Mouse (Mus musculus) embryonic facial prominence, embryonic 11.5 days (tissue): ENCODE measurements around the gene Cyb5rl. TPM values are rescaled to one million over a fixed set of nuclear protein-coding genes. Genes with fewer than 3 reads are reported as not detected.
A peak's percentile ranks its signal among the peaks of the same experiment; 100 is the strongest.

Experiments used
- ATAC-seq: fragments of 200-750 bp; cut with Nextera tagmentation; replicated peaks from 2 replicates; pipeline ENCODE4 v1.8.0; 2017; ENCODE audit warnings: low read depth; ENCODE audit not compliant: insufficient number of reproducible peaks, low FRiP score, low TSS enrichment
- DNase-seq: peaks from one replicate; pipeline ENCODE4 v3.0.0-alpha.2; 2015; ENCODE audit warnings: low spot score
- H3K27ac ChIP-seq: fragments of 300-500 bp; sonication (generic); replicated peaks from 2 replicates; pipeline ENCODE4 v1.5.1; 2014; ENCODE audit warnings: mild to moderate bottlenecking, low read depth, low read length, control low read depth
- H3K27me3 ChIP-seq: fragments of 300-500 bp; sonication (generic); 2 replicates; pipeline ENCODE4 v1.6.1; 2014; ENCODE audit warnings: mild to moderate bottlenecking, low read length, moderate library complexity, mixed read lengths; ENCODE audit not compliant: control insufficient read depth, insufficient read depth
- H3K36me3 ChIP-seq: fragments of 300-500 bp; sonication (generic); replicated peaks from 2 replicates; pipeline ENCODE4 v1.6.1; 2014; ENCODE audit warnings: low read depth, mild to moderate bottlenecking, low read length, moderate library complexity, mixed read lengths; ENCODE audit not compliant: control insufficient read depth, insufficient read depth
- H3K4me1 ChIP-seq: fragments of 300-500 bp; sonication (generic); 2 replicates; pipeline ENCODE4 v1.6.1; 2014; ENCODE audit warnings: low read length, mixed read lengths; ENCODE audit not compliant: control insufficient read depth, insufficient read depth
- H3K4me2 ChIP-seq: fragments of 300-500 bp; sonication (generic); 2 replicates; pipeline ENCODE4 v1.6.1; 2014; ENCODE audit warnings: low read depth, mild to moderate bottlenecking, control low read depth, low read length, moderate library complexity
- H3K4me3 ChIP-seq: fragments of 300-500 bp; sonication (generic); 2 replicates; pipeline ENCODE4 v1.5.1; 2014; ENCODE audit warnings: low read depth, low read length, control low read depth
- H3K9ac ChIP-seq: fragments of 300-500 bp; sonication (generic); replicated peaks from 2 replicates; pipeline ENCODE4 v1.6.1; 2014; ENCODE audit warnings: mild to moderate bottlenecking, control low read depth, low read length
- H3K9me3 ChIP-seq: fragments of 300-500 bp; sonication (generic); replicated peaks from 2 replicates; pipeline ENCODE4 v1.6.1; 2016; ENCODE audit warnings: mild to moderate bottlenecking, low read length, inconsistent platforms, mixed read lengths; ENCODE audit not compliant: control insufficient read depth
- whole genome bisulfite sequencing: fragments of 180-500 bp; shearing (Covaris S2); extraction: QIAGEN DNeasy Blood & Tissue Kit; methylation state at CpG from one replicate; pipeline ENCODE4 v1.1.7; 2014; 5-methylcytosine and 5-hydroxymethylcytosine counted together
- polyA plus RNA-seq: library from polyadenylated mRNA; unstranded; fragments of >200 nt; fragmentation: Nextera tagmentation; extraction: Ambion mirVana; gene quantifications from 2 replicates; pipeline ENCODE4 v1.2.1, GENCODE M21; 2014

Cyb5rl gene
- polyA plus RNA-seq, 1 experiment from 2014 or later = 5.6 TPM

DNA sequence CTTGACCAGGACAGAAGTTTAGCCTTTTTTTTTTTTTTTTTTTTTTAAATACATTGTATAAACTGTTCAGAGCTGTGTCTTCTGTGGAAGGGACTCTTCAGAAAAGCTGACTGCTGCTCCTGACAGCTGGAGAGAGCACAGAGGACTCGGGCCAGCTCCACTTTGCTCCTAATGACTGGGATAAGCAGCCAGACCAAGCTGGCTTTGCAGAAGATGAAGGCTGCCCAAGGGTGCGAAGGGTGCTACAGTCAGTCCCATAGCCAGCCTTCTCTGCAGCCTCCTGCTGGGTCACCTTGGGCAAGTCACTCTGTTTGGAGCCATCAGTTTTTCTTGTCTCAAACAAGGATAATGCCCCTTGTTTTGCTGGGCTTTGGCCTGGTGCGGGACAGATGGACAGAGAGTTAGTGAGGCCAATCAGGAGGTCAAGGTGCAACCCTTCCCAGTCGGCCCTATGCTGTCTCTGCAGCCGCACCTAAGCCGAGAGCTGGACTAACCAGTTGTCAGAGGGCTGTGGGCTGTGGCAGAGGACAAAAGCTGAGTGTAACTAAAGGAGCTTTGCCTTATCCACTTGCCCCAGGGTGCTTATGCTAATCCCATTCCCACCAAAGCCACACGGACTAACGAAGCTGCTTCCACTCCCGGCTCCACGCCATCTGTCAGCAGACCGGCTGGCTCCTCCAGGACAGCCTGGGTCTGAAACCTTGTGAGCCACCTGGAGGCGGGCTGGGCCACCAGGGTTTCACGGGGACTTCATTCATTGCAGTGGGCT lies 61.3 kb downstream of the Cyb5rl start:
- no peak overlapping the region for H3K27ac ChIP-seq
- H3K4me2 ChIP-seq = no peak overlapping the region
- no peaks in the 10 kb centered on the region for H3K9me3 ChIP-seq
- H3K36me3 ChIP-seq = no peaks in the 10 kb centered on the region
- peaks cover 3% of the 10 kb centered on the region; the same call in 1 of the 2 replicates for H3K4me1 ChIP-seq
- WGBS = 17% methylated on average over 13 of the region's 13 CpGs
- H3K9ac ChIP-seq = no peak overlapping the region; the same call in 1 of the 2 replicates
- H3K4me3 ChIP-seq = no peak overlapping the region
- DNase-seq (peak; percentile 31), ATAC-seq (no peak; the same call in 1 of the 2 replicates)
- H3K27me3 ChIP-seq = no peaks in the 10 kb centered on the region

DNA sequence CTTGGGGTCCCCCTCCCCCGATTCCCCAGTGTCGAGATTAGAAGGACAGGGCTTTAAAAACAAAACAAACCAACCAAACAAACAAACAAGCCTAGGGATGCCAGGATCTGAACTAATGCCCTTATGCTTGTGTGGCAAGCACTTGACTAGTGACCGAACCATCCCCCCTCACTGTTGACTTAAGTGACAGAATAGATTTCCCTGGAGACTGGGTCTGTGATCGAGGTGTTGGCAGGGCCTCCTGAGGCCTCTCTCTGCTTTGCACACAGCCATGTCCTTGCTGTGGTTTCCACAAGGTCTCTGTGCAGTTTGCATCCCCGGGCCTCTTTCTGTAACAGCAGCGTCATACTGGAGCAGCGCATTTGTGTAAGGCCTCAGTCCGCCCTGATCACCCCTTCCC lies 62.6 kb downstream of the Cyb5rl start:
- DNase-seq = no peak
- WGBS = 77% methylated on average over 8 of the region's 8 CpGs
- no peak overlapping the region for H3K27ac ChIP-seq

DNA sequence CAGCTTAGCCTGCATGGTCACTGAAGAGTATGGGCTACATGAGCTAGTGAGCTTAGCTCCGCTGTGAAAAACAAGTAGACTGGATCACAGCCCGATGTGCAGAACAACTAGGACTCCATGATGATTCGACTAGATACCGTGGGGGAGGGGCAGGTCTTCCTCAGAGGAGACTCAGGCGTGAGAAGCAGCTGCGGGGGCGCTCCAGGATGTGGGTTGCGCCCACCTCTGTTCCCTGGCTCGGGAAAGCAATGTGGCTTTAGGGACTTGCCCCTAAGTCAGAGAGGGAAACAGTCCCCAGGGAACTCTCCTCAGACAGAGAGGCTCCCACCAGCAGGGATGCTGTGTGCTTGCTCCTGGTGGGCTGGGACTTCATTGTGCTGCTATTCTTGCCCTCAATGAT lies 63.7 kb downstream of the Cyb5rl start:
- H3K36me3 ChIP-seq = no peaks in the 10 kb centered on the region
- 0 out of 2 replicates have a peak, but pooled peaks have one; percentile 21 for ATAC-seq
- DNase-seq = no peak
- no peaks in the 10 kb centered on the region for H3K27me3 ChIP-seq
- peaks cover 6% of the 10 kb centered on the region; the same call in 1 of the 2 replicates for H3K4me1 ChIP-seq
- H3K4me2 ChIP-seq = no peak overlapping the region
- H3K27ac ChIP-seq = no peak overlapping the region
- no peaks in the 10 kb centered on the region for H3K9me3 ChIP-seq
- no peak overlapping the region for H3K4me3 ChIP-seq
- peak overlapping the region; percentile 18; the same call in 1 of the 2 replicates for H3K9ac ChIP-seq
- 21% methylated on average over 9 of the region's 9 CpGs for WGBS

More for the DNA sequence above, 62.6 kb downstream of the Cyb5rl start:
- no peaks in the 10 kb centered on the region for H3K9me3 ChIP-seq
- H3K36me3 ChIP-seq = no peaks in the 10 kb centered on the region
- no peak overlapping the region for H3K9ac ChIP-seq
- H3K27me3 ChIP-seq = no peaks in the 10 kb centered on the region
- no peak for ATAC-seq
- peaks cover 3% of the 10 kb centered on the region; the same call in 1 of the 2 replicates for H3K4me1 ChIP-seq
- no peak overlapping the region for H3K4me3 ChIP-seq
- no peak overlapping the region for H3K4me2 ChIP-seq

DNA sequence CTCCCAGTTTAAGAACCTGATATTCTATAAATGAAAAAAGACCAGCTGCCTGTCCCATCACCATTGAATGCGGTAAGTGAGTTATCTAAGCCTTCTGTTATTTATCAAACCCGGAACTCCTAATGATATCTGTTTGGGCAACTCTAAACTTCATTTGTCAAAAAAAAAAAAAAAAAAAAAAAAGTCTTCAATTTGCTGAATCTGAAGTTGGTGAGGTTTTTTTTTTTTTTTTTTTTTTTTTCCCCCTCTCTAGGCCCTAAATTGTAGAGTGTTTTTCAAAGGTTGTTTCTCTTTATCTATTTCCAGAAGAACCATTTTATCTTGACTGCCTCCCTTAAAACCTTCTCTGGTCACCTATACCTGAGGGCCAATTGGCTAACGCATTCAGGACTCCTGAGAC lies 68.1 kb downstream of the Cyb5rl start:
- H3K27ac ChIP-seq = no peak overlapping the region
- 81% methylated on average over 3 of the region's 3 CpGs for WGBS
- no peaks in the 10 kb centered on the region for H3K36me3 ChIP-seq
- H3K9me3 ChIP-seq = no peaks in the 10 kb centered on the region
- H3K4me2 ChIP-seq = no peak overlapping the region
- no peak for ATAC-seq
- no peak for DNase-seq
- H3K4me1 ChIP-seq = peaks cover 13% of the 10 kb centered on the region
- H3K9ac ChIP-seq = no peak overlapping the region
- no peak overlapping the region for H3K4me3 ChIP-seq
- H3K27me3 ChIP-seq = no peaks in the 10 kb centered on the region

DNA sequence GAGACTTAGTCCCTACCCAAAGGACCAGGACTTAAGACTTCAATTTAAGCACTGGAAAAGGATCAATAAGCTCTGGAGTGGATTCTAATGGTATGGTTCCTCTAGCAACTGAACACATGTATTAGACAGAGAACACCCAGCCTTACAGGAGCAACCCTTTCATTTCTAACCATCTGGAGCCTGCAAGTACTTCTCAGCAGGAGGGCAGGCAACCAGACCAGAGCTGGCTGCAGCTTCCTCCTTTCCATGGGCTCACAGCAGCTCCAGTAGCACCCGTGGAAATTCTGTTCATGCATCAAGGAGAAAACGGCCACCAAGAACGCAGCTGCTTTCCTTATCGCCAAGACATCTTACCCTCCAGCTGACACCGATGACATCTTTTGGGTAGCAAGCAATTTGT lies 68.9 kb downstream of the Cyb5rl start:
- WGBS = 74% methylated on average over 5 of the region's 5 CpGs
- H3K4me2 ChIP-seq = no peak overlapping the region
- DNase-seq (no peak), ATAC-seq (no peak)
- H3K9ac ChIP-seq = no peak overlapping the region; the same call in 1 of the 2 replicates
- peaks cover 15% of the 10 kb centered on the region for H3K4me1 ChIP-seq
- H3K27ac ChIP-seq = no peak overlapping the region
- H3K27me3 ChIP-seq = no peaks in the 10 kb centered on the region
- H3K4me3 ChIP-seq = no peak overlapping the region
- H3K9me3 ChIP-seq = no peaks in the 10 kb centered on the region
- H3K36me3 ChIP-seq = no peaks in the 10 kb centered on the region

DNA sequence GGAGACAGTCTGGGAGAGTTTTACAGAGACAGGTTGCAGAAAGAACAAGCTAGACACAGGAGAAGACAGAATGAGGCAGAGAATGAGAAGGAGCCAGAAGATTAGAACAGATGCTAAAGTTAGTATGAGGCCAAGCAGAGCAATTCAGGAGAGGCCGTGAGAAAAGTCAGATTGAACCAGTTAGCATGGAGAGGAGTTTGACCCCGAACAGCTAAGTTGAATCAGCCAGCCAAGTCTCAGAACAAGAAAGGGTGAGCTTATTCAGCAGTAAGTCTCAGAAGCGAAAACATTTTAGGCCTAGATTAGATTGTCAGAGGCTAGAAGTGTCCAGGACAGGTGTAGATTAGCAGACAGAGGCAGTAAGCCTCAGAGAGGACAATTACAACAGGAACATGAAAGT lies 69.7 kb downstream of the Cyb5rl start:
- H3K4me1 ChIP-seq = peaks cover 13% of the 10 kb centered on the region; the same call in 1 of the 2 replicates
- DNase-seq (no peak), ATAC-seq (no peak)
- H3K9ac ChIP-seq = no peak overlapping the region
- H3K27ac ChIP-seq = no peak overlapping the region
- no peaks in the 10 kb centered on the region for H3K36me3 ChIP-seq
- no peaks in the 10 kb centered on the region for H3K9me3 ChIP-seq
- H3K4me3 ChIP-seq = no peak overlapping the region
- H3K27me3 ChIP-seq = no peaks in the 10 kb centered on the region
- 32% methylated on average over 3 of the region's 3 CpGs for WGBS
- H3K4me2 ChIP-seq = no peak overlapping the region

Other genes with a start within 250 kb of the Cyb5rl start
- gene Ssbp3, start 156.3 kb upstream of the Cyb5rl start, polyA plus RNA-seq = 129 and 138 TPM in 2 replicates
- 120 and 122 TPM in 2 replicates for gene Mrpl37, start 120 bp upstream of the Cyb5rl start, polyA plus RNA-seq
- not detected in 2 replicates for gene Cdcp2, start 29.9 kb downstream of the Cyb5rl start, polyA plus RNA-seq
- 370 and 373 TPM in 2 replicates for gene Tmem59, start 111.4 kb downstream of the Cyb5rl start, polyA plus RNA-seq
- gene Tceanc2, start 112.1 kb downstream of the Cyb5rl start, polyA plus RNA-seq = 24.6 and 29.8 TPM in 2 replicates
- gene Ldlrad1, start 142.2 kb downstream of the Cyb5rl start, polyA plus RNA-seq = not detected in 2 replicates
- gene Lrrc42, start 186.5 kb downstream of the Cyb5rl start, polyA plus RNA-seq = 101 and 105 TPM in 2 replicates
- 27.5 and 37.7 TPM in 2 replicates for gene Hspb11, start 186.6 kb downstream of the Cyb5rl start, polyA plus RNA-seq
- gene Dio1, start 240.2 kb downstream of the Cyb5rl start, polyA plus RNA-seq = not detected in 2 replicates
- gene Yipf1, start 247.4 kb downstream of the Cyb5rl start, polyA plus RNA-seq = 51.8 and 53.6 TPM in 2 replicates